Mouse (Mus musculus): ENCODE results near the gene Gtpbp4. TPM values are rescaled to one million over a fixed set of nuclear protein-coding genes. Genes with fewer than 3 reads are reported as not detected.

Gene Gtpbp4
- polyA plus RNA-seq, 1 experiment from 2014 or later: 61.7 TPM

Small RNA genes lying within 50 kb of the gene (microRNA-seq; reads per million reads assigned to microRNA genes)
- gene Gm22750: not detected

Other genes starting within 250 kb of the Gtpbp4 start
- 21.3 and 23.1 TPM in 2 replicates for gene Wdr37, start 124.2 kb downstream of the Gtpbp4 start, polyA plus RNA-seq (2015; fragmentation: Nextera tagmentation; extraction: Ambion mirVana)
- 54.2 and 59.9 TPM in 2 replicates for gene Idi1, start 110.6 kb downstream of the Gtpbp4 start, polyA plus RNA-seq (2015; fragmentation: Nextera tagmentation; extraction: Ambion mirVana)
- gene Gm9745, start 47.9 kb downstream of the Gtpbp4 start, polyA plus RNA-seq (2015; fragmentation: Nextera tagmentation; extraction: Ambion mirVana): not detected in 2 replicates
- 0.06 TPM in 1 of 2 replicates, not detected in the other for gene Idi2, start 43.2 kb downstream of the Gtpbp4 start, polyA plus RNA-seq (2015; fragmentation: Nextera tagmentation; extraction: Ambion mirVana)
- gene Larp4b, start 97.8 kb upstream of the Gtpbp4 start, polyA plus RNA-seq (2015; fragmentation: Nextera tagmentation; extraction: Ambion mirVana): 31.6 and 31.9 TPM in 2 replicates